Mouse (Mus musculus): ENCODE results near the gene Cdk2ap1. TPM values are rescaled to one million over a fixed set of nuclear protein-coding genes. Genes with fewer than 3 reads are reported as not detected.

Cdk2ap1 gene
- polyA plus RNA-seq (2014; fragmentation: Illumina TruSeq; extraction: RNeasy Lipid Tissue Mini Kit (QIAGEN cat#74804); ENCODE audit: low read depth, low replicate concordance), result 227 TPM

DNA sequence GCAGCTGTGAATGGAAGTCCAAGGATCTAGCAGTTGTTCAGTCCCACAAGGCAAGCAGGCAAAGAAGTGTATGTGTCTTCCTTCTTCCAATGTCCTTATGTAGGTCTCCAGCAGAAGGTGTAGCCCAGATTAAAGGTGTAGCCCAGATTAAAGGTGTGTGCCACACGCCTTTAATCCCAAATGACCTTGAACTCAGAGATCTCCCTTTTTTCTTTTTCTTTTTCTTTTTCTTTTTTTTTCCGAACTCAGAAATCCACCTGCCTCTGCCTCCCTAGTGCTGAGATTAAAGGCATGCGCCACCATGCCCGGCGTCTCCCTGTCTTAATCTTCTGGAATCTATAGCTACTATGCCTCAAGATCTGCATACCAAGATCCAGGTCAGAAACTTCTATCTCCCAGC is at the start of gene Cdk2ap1:
Gene Cdk2ap1, minus strand, starts transcription at position 101 of the 400 bp plus-strand sequence.

GRCm38 (mm10) chr5:124327510-124328364 is 35.1 kb downstream of the Cdk2ap1 start, which contains the start of the genes Mphosph9 and 2810006K23Rik:
TSS of gene Mphosph9 (minus strand) at chr5:124327972.
TSS of gene 2810006K23Rik (plus strand) at chr5:124328089.

Other genes starting within 250 kb of the Cdk2ap1 start
- 3.7 TPM for gene Arl6ip4, start 247.0 kb downstream of the Cdk2ap1 start, polyA plus RNA-seq (2014; fragmentation: Illumina TruSeq; extraction: RNeasy Lipid Tissue Mini Kit (QIAGEN cat#74804); ENCODE audit: low read depth, low replicate concordance)
- 8.6 TPM for gene Pitpnm2, start 113.3 kb downstream of the Cdk2ap1 start, polyA plus RNA-seq (2014; fragmentation: Illumina TruSeq; extraction: RNeasy Lipid Tissue Mini Kit (QIAGEN cat#74804); ENCODE audit: low read depth, low replicate concordance)
- gene Mphosph9, start 35.1 kb downstream of the Cdk2ap1 start, polyA plus RNA-seq (2014; fragmentation: Illumina TruSeq; extraction: RNeasy Lipid Tissue Mini Kit (QIAGEN cat#74804); ENCODE audit: low read depth, low replicate concordance), result 11.8 TPM
- 34.5 TPM for gene 2810006K23Rik, start 35.0 kb downstream of the Cdk2ap1 start, polyA plus RNA-seq (2014; fragmentation: Illumina TruSeq; extraction: RNeasy Lipid Tissue Mini Kit (QIAGEN cat#74804); ENCODE audit: low read depth, low replicate concordance)
- gene Sbno1, start 62.9 kb upstream of the Cdk2ap1 start, polyA plus RNA-seq (2014; fragmentation: Illumina TruSeq; extraction: RNeasy Lipid Tissue Mini Kit (QIAGEN cat#74804); ENCODE audit: low read depth, low replicate concordance), result 106 TPM
- 144 TPM for gene Kmt5a, start 76.8 kb upstream of the Cdk2ap1 start, polyA plus RNA-seq (2014; fragmentation: Illumina TruSeq; extraction: RNeasy Lipid Tissue Mini Kit (QIAGEN cat#74804); ENCODE audit: low read depth, low replicate concordance)
- gene Rilpl2, start 115.3 kb upstream of the Cdk2ap1 start, polyA plus RNA-seq (2014; fragmentation: Illumina TruSeq; extraction: RNeasy Lipid Tissue Mini Kit (QIAGEN cat#74804); ENCODE audit: low read depth, low replicate concordance), result 2.6 TPM
- 0.58 TPM for gene Snrnp35, start 120.1 kb upstream of the Cdk2ap1 start, polyA plus RNA-seq (2014; fragmentation: Illumina TruSeq; extraction: RNeasy Lipid Tissue Mini Kit (QIAGEN cat#74804); ENCODE audit: low read depth, low replicate concordance)
- gene Rilpl1, start 168.3 kb upstream of the Cdk2ap1 start, polyA plus RNA-seq (2014; fragmentation: Illumina TruSeq; extraction: RNeasy Lipid Tissue Mini Kit (QIAGEN cat#74804); ENCODE audit: low read depth, low replicate concordance), result 6.8 TPM
- 1,447 TPM for gene Tmed2, start 177.6 kb upstream of the Cdk2ap1 start, polyA plus RNA-seq (2014; fragmentation: Illumina TruSeq; extraction: RNeasy Lipid Tissue Mini Kit (QIAGEN cat#74804); ENCODE audit: low read depth, low replicate concordance)
- 11.3 TPM for gene Ddx55, start 189.8 kb upstream of the Cdk2ap1 start, polyA plus RNA-seq (2014; fragmentation: Illumina TruSeq; extraction: RNeasy Lipid Tissue Mini Kit (QIAGEN cat#74804); ENCODE audit: low read depth, low replicate concordance)
- 46.1 TPM for gene Eif2b1, start 216.0 kb upstream of the Cdk2ap1 start, polyA plus RNA-seq (2014; fragmentation: Illumina TruSeq; extraction: RNeasy Lipid Tissue Mini Kit (QIAGEN cat#74804); ENCODE audit: low read depth, low replicate concordance)
- gene Gtf2h3, start 216.1 kb upstream of the Cdk2ap1 start, polyA plus RNA-seq (2014; fragmentation: Illumina TruSeq; extraction: RNeasy Lipid Tissue Mini Kit (QIAGEN cat#74804); ENCODE audit: low read depth, low replicate concordance), result 6.8 TPM

Measured in adrenal gland, adult 10 weeks (tissue).